Mouse (Mus musculus): Measurements from ENCODE around the gene Sertad1. TPM values are rescaled to one million over a fixed set of nuclear protein-coding genes. Genes with fewer than 3 reads are reported as not detected.
A peak's percentile ranks its signal among the peaks of the same experiment; 100 is the strongest.

The Sertad1 gene
- total and polyA plus RNA-seq, 2 experiments from 2014 or later = 5.2 to 7.4 TPM

- peak; percentile 9 for DNase-seq
- 56% methylated on average over 15 of the region's 15 CpGs for WGBS
Observed at GRCm38 (mm10) chr7:27448421-27449206, 38.1 kb upstream of the Sertad1 start.

GRCm38 (mm10) chr7:27449256-27449862 is 37.4 kb upstream of the Sertad1 start:
- no peak for ATAC-seq
- TF ChIP-seq CTCF (IDR thresholded peaks at IDR 0.05; ENCODE audit: low read depth) = peak; percentile 66
- peak; percentile 63 for DNase-seq

More at GRCm38 (mm10) chr7:27448421-27449206, 38.1 kb upstream of the Sertad1 start:
- Histone ChIP-seq H3K4me1 (ENCODE audit: insufficient read depth) (no peaks in the 10 kb centered on the region), H3K9ac (no peak overlapping the region), H3K36me3 (ENCODE audit: insufficient read depth) (no peaks in the 10 kb centered on the region), H3K9me3 (ENCODE audit: low read length) (no peaks in the 10 kb centered on the region), H3K4me2 (ENCODE audit: low read depth) (peak overlapping the region; percentile 83), H3K4me3 (ENCODE audit: low read depth, low read length) (peak overlapping the region; percentile 63), H3K27ac (ENCODE audit: low read depth, low read length) (no peak overlapping the region), H3K27me3 (ENCODE audit: insufficient read depth, low read length) (no peaks in the 10 kb centered on the region)
- TF ChIP-seq CTCF (IDR thresholded peaks at IDR 0.05; ENCODE audit: low read depth) = no peak
- no peak for ATAC-seq

GRCm38 (mm10) chr7:27451359-27451758 is 35.4 kb upstream of the Sertad1 start:
- Histone ChIP-seq H3K9me3 (ENCODE audit: low read length) (no peaks in the 10 kb centered on the region), H3K27me3 (ENCODE audit: insufficient read depth, low read length) (no peaks in the 10 kb centered on the region), H3K36me3 (ENCODE audit: insufficient read depth) (no peaks in the 10 kb centered on the region), H3K27ac (ENCODE audit: low read depth, low read length) (no peak overlapping the region), H3K4me1 (ENCODE audit: insufficient read depth) (no peaks in the 10 kb centered on the region), H3K4me3 (ENCODE audit: low read depth, low read length) (no peak overlapping the region), H3K9ac (no peak overlapping the region), H3K4me2 (ENCODE audit: low read depth) (no peak overlapping the region)
- ATAC-seq = no peak
- TF ChIP-seq CTCF (IDR thresholded peaks at IDR 0.05; ENCODE audit: low read depth) = no peak
- WGBS = 95% methylated on average over 2 of the region's 2 CpGs
- DNase-seq = no peak

More at GRCm38 (mm10) chr7:27449256-27449862, 37.4 kb upstream of the Sertad1 start:
- no peak overlapping the region for H3K9ac ChIP-seq
- no peak overlapping the region for H3K27ac ChIP-seq (ENCODE audit: low read depth, low read length)
- no peak overlapping the region for H3K4me3 ChIP-seq (ENCODE audit: low read depth, low read length)
- no peaks in the 10 kb centered on the region for H3K27me3 ChIP-seq (ENCODE audit: insufficient read depth, low read length)
- H3K9me3 ChIP-seq (ENCODE audit: low read length) = no peaks in the 10 kb centered on the region
- H3K4me1 ChIP-seq (ENCODE audit: insufficient read depth) = no peaks in the 10 kb centered on the region
- H3K36me3 ChIP-seq (ENCODE audit: insufficient read depth) = no peaks in the 10 kb centered on the region
- 63% methylated on average over 10 of the region's 10 CpGs for WGBS
- H3K4me2 ChIP-seq (ENCODE audit: low read depth) = no peak overlapping the region

GRCm38 (mm10) chr7:27452206-27452770 is 34.4 kb upstream of the Sertad1 start:
- Histone ChIP-seq H3K27ac (ENCODE audit: low read depth, low read length) (no peak overlapping the region), H3K9ac (no peak overlapping the region), H3K4me2 (ENCODE audit: low read depth) (no peak overlapping the region), H3K4me1 (ENCODE audit: insufficient read depth) (no peaks in the 10 kb centered on the region), H3K36me3 (ENCODE audit: insufficient read depth) (no peaks in the 10 kb centered on the region), H3K27me3 (ENCODE audit: insufficient read depth, low read length) (no peaks in the 10 kb centered on the region), H3K9me3 (ENCODE audit: low read length) (no peaks in the 10 kb centered on the region), H3K4me3 (ENCODE audit: low read depth, low read length) (no peak overlapping the region)
- 51% methylated on average over 13 of the region's 13 CpGs for WGBS
- DNase-seq (no peak), ATAC-seq (no peak)
- no peak for TF ChIP-seq CTCF (IDR thresholded peaks at IDR 0.05; ENCODE audit: low read depth)

GRCm38 (mm10) chr7:27454461-27455121 is 32.1 kb upstream of the Sertad1 start:
- Histone ChIP-seq H3K27me3 (ENCODE audit: insufficient read depth, low read length) (no peaks in the 10 kb centered on the region), H3K4me3 (ENCODE audit: low read depth, low read length) (no peak overlapping the region), H3K9me3 (ENCODE audit: low read length) (no peaks in the 10 kb centered on the region), H3K4me2 (ENCODE audit: low read depth) (no peak overlapping the region), H3K36me3 (ENCODE audit: insufficient read depth) (no peaks in the 10 kb centered on the region), H3K4me1 (ENCODE audit: insufficient read depth) (no peaks in the 10 kb centered on the region), H3K27ac (ENCODE audit: low read depth, low read length) (no peak overlapping the region), H3K9ac (no peak overlapping the region)
- no peak for DNase-seq
- TF ChIP-seq CTCF (IDR thresholded peaks at IDR 0.05; ENCODE audit: low read depth) = no peak
- 77% methylated on average over 10 of the region's 10 CpGs for WGBS
- ATAC-seq = no peak

GRCm38 (mm10) chr7:27455273-27455672 is 31.4 kb upstream of the Sertad1 start:
- WGBS = 87% methylated on average over 3 of the region's 3 CpGs

More at GRCm38 (mm10) chr7:27455273-27455672, 31.4 kb upstream of the Sertad1 start:
- Histone ChIP-seq H3K4me1 (ENCODE audit: insufficient read depth) (no peaks in the 10 kb centered on the region), H3K36me3 (ENCODE audit: insufficient read depth) (no peaks in the 10 kb centered on the region), H3K4me3 (ENCODE audit: low read depth, low read length) (no peak overlapping the region), H3K9ac (no peak overlapping the region), H3K9me3 (ENCODE audit: low read length) (no peaks in the 10 kb centered on the region), H3K27ac (ENCODE audit: low read depth, low read length) (no peak overlapping the region), H3K27me3 (ENCODE audit: insufficient read depth, low read length) (no peaks in the 10 kb centered on the region), H3K4me2 (ENCODE audit: low read depth) (no peak overlapping the region)
- DNase-seq = no peak
- no peak for ATAC-seq
- TF ChIP-seq CTCF (IDR thresholded peaks at IDR 0.05; ENCODE audit: low read depth) = no peak

All from forebrain, postnatal 0 days (tissue).